Mouse (Mus musculus) midbrain, embryonic 11.5 days (tissue): ENCODE data around the gene Pqlc3. TPM values are rescaled to one million over a fixed set of nuclear protein-coding genes. Genes with fewer than 3 reads are reported as not detected.

ENCODE experiments used
- polyA plus RNA-seq: library from polyadenylated mRNA; unstranded; fragments of >200 nt; fragmentation: Nextera tagmentation; extraction: Ambion mirVana; gene quantifications from 2 replicates; pipeline ENCODE4 v1.2.1, GENCODE M21; 2014

Gene Pqlc3
- polyA plus RNA-seq, 1 experiment from 2014 or later: 3.0 TPM

Other genes with a start within 250 kb of the Pqlc3 start
- gene Greb1, start 199.5 kb downstream of the Pqlc3 start, polyA plus RNA-seq: 11.3 and 15.4 TPM in 2 replicates
- 83.8 and 85.1 TPM in 2 replicates for gene E2f6, start 189.4 kb downstream of the Pqlc3 start, polyA plus RNA-seq
- gene Rock2, start 105.5 kb downstream of the Pqlc3 start, polyA plus RNA-seq: 14.4 and 14.9 TPM in 2 replicates
- gene 2410004P03Rik, start 11.3 kb upstream of the Pqlc3 start, polyA plus RNA-seq: 0.57 and 1.0 TPM in 2 replicates
- 0.31 and 0.54 TPM in 2 replicates for gene Kcnf1, start 176.5 kb upstream of the Pqlc3 start, polyA plus RNA-seq